Mouse (Mus musculus): ENCODE results near the gene Fry.
"Not testable (repeated sequence)": the region's sequence is repeated elsewhere in the genome, so short reads cannot be mapped to it uniquely, and the experiment has no call there.

Fry gene

GRCm38 (mm10) chr5:150457165-150457903, 338.9 kb downstream of the Fry start:
- no peak for DNase-seq (ENCODE audit: low spot score)

- DNase-seq (ENCODE audit: low spot score): no peak
Measured at GRCm38 (mm10) chr5:150457904-150458739, 339.7 kb downstream of the Fry start.

- peak; percentile 38 for DNase-seq (ENCODE audit: low spot score)
Measured at GRCm38 (mm10) chr5:150459801-150460200, 341.4 kb downstream of the Fry start.

- no peak for DNase-seq (ENCODE audit: low spot score)
Measured at GRCm38 (mm10) chr5:150464721-150465120, 346.3 kb downstream of the Fry start.

- DNase-seq (ENCODE audit: low spot score): no peak
Measured at GRCm38 (mm10) chr5:150465218-150465617, 346.8 kb downstream of the Fry start.

DNA sequence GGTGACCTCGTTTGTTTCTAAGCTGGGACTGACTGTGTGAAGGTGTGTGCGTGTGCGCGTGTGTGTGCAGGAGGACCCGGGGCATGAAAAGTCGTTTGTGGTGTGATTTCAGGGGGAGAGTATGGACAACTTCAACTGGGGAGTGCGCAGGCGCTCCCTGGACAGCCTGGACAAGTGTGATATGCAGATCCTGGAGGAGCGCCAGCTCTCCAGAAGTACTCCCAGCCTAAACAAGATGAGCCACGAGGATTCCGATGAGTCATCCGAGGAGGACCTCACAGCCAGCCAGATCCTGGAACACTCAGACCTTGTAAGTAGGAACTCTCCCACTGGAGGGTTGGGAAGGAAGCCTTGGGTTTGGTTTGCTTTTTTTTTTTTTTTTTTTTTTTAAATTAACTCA, 347.7 kb downstream of the Fry start:
- peak; percentile 87 for DNase-seq (ENCODE audit: low spot score)

DNA sequence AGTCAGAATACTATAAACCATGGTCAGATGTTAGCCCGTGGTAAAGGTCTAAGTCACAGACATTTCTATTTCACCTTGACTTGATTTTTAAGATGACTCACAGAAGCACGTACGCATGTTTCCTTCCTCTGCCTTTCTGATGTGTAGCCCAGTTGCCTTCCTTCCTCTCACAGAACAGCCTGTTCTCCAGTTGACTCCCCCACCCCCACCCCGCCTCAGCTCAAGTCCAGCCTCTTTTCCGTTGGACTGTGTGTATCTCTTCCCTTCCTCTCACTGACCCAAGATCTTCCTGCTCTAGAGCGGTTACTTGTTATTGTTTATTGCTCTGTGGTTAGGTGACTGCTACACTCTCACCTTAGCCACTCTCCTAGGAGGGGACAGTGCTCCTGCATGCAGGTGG, 350.0 kb downstream of the Fry start:
- DNase-seq (ENCODE audit: low spot score): no peak

- DNase-seq (ENCODE audit: low spot score): no peak
Measured at GRCm38 (mm10) chr5:150477364-150477763, 358.9 kb downstream of the Fry start.

GRCm38 (mm10) chr5:150478612-150479011, 360.2 kb downstream of the Fry start:
- DNase-seq (ENCODE audit: low spot score): no peak

DNA sequence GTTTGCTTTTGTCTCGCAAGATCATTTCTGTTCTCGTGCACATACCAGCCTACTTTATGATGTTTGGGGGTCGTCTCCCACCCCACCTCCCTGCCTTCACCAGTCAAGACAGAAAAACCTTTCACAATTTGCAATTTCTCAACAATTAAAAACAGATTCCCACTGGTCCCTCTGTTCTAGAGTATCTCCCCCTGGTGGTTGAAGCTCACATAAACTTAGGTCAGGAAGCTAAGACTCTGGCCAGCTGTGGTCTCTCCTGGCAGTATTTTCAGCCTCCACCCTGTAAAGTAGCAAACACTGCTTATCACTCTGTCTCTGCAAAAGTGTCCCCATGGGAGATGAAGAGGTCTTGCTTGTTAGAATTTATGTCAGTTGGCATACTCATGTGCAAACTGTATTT, 366.8 kb downstream of the Fry start:
- DNase-seq (ENCODE audit: low spot score): peak; percentile 31

DNA sequence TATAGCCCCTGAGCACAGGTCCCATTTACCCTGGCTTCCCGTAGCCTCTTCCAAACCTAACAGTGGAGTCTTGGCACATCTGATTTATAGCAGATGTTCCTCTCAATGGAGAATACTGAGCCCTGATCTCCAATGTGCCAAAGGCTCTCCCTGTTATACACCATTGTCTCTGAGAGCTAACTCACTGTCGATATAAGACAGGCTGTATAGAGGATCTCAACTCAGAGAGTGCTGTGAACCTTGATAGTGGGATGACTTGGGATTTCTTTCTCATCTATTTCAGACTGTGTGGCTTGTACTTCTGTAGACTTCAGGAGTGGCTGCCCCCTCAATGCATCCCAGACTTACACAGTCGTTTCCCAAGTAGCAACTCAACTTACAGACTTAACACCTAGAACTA, 371.8 kb downstream of the Fry start:
- DNase-seq (ENCODE audit: low spot score): no peak

GRCm38 (mm10) chr5:150490821-150491220, 372.4 kb downstream of the Fry start:
- DNase-seq (ENCODE audit: low spot score): no peak

DNA sequence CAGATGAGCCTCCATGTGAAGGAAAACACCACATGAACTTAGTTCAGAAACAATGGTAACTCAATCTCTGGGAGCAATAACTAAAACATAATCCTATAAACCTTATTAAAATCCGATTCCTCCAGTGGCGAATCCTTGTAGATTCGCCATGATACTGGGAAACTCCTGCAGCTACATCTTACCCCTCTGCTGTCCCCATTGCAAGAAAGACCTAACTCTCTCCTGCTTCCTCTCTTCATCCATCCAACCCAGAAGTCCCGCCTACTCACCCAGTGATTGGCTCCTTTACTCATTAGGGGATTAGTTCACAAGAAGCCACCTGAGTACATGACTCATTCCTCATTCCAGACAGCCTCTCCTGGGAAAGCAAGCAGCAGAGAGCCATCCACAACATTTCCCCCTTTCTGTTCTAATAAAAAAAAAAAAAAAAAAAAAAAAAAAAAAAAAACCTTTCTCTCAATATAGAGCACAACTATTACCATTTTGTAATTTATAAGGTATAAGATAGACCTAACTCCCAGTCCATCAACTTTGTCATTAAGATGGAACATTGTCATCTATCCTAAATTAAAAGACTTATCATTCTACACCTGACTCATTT, 373.2 kb downstream of the Fry start:
- not testable (repeated sequence) for DNase-seq (ENCODE audit: low spot score)

DNA sequence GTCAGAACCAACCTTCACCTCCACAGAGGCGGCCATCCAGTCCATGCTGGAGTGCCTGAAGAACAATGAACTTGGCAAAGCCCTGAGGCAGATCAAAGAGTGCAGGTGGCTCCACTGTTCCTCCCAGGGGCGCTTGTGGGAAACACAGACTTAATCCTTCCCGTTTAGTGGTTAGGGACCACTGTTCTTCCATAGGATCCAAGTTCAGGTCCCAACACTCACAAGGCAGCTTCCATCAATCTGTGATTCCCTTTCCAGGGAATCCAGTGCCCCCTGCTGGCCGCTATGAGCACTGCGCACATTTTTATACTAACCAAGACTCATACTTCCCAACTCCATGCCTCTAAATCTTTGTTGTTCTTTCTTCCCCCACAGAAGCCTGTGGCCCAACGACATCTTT, 377.3 kb downstream of the Fry start:
- DNase-seq (ENCODE audit: low spot score): peak; percentile 33

DNA sequence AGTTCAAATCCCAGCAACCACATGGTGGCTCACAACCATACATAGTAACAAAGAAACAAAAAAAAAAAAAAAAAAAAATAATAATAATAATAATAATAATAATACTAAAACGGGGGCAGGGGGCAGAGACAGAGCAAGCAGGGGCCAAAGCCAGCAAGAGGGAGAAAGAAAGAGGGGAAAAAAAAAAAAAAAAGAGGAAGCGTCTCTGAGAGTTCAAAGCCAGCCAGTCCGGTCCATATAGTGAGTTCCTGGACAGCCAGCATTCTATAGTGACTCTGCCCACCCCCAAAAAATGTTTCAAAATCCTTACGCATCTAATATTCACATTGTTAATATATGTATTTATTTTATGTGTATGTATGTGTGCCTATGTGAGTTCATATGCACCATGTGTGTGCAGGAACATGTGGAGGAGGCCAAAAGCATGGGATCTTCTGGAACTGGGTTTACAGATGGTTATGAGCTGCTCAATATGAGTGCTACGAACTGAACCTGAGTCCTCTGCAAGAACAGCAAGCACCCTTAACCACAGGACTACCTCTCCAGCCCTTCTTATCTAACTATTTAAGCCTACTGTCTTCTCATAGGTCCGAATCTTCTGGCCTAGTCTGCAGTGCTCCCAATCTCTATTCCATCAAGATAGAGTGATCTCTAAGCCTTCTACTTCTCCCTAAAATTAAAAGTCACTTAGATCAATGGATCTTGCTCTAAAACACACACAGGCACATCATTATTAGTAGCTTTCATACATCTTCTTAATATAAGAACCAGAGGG, 392.2 kb downstream of the Fry start:
- DNase-seq (ENCODE audit: low spot score): no peak

DNA sequence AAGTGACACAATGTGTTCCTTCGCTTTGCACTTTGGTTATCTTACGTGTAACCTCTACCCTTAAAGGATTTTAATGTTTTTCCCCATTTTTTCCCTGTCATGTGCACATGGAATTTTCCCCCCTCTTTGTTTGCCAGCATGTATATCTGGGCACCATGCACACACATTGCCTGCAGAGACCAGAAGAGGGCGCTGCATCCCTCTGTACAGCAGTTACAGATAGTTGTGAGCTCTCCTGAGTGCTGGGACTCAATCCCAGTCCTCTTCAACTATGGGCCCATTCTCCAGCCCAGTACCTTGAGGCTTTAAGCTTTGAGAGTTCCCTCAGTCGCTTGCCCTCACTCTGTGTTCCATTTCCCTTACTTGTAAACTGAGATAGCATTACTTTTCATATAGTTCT, 394.8 kb downstream of the Fry start:
- DNase-seq (ENCODE audit: low spot score): no peak

DNA sequence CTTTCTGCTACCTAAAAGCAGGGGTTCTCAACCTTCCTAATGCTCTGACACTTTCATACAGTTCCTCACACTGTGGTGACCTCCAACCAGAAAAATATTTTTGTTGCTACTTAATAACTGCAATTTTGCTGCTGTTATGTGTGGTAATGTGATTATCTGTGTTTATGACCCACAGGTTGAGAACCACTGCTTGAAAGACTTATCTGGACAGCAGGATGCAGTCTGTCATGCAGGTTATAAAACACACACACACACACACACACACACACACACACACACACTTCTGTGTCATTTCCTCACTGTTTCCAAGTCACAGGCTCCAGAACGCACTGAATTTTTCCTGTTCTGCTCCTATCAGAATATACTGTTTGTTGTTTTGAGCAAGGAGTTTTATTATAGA, 395.6 kb downstream of the Fry start:
- no peak for DNase-seq (ENCODE audit: low spot score)

DNA sequence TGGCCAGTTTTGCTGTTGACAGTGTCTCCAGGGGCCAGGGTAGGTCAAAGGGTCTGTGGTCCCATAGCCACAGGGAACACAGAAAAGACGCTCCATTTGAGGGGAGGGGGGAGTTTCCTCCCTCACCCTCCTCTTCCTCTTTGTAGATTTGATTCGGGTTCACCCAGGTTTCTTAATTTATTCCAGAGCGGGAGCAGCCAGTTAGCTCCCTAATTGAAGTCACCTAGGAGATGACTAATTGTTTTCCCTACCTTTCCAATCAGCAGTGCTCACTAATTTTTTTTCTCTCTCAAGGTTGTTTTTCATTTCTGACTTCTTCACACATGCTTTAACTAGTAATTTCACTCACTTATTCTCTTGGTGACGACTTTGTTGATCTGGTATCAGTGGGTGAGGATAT, 399.6 kb downstream of the Fry start, which contains the start of gene Zar1l:
Gene Zar1l (minus strand): TSS at position 101 of the 400 bp plus-strand sequence.
- DNase-seq (ENCODE audit: low spot score): no peak

GRCm38 (mm10) chr5:150519551-150519950, 401.1 kb downstream of the Fry start:
- no peak for DNase-seq (ENCODE audit: low spot score)

GRCm38 (mm10) chr5:150521937-150522866, 403.8 kb downstream of the Fry start, which contains the start of gene Brca2:
Gene Brca2 (plus strand): TSS chr5:150522630.
- peak; percentile 90 for DNase-seq (ENCODE audit: low spot score)

DNA sequence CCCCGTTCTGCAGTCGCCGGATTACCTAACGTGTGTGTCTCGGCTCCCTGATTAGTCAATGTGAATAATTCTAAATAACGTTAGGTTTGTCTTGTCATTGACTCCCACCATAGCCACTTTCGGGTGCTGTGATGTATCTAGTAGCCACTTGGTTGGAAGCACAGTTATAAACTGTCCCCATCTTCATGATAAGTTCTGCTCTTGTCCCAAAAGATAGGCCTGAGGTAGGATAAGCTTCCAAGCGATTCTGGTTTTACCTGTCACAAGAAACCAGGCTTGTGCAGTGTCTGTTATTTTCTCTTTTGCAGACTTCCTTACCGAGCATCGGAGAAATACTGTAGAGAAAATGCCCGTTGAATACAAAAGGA, 404.4 kb downstream of the Fry start:
- DNase-seq (ENCODE audit: low spot score): no peak

Measured in testis, postnatal 14 days (tissue).